Mouse (Mus musculus): ENCODE measurements around the gene Dab1.

GRCm38 (mm10) chr4:103793589-103794312 is 174.6 kb downstream of the Dab1 start:
- no peak for TF ChIP-seq CTCF (IDR thresholded peaks at IDR 0.05; ENCODE audit: low read depth, low read length)
- TF ChIP-seq POLR2A (IDR thresholded peaks at IDR 0.05; ENCODE audit: extremely low read depth, insufficient read depth, low read length): no peak
